Mouse (Mus musculus): ENCODE data around the gene Vapb. TPM values are rescaled to one million over a fixed set of nuclear protein-coding genes. Genes with fewer than 3 reads are reported as not detected.

The Vapb gene
- total RNA-seq, 2 experiments from 2014 or later: 103 to 120 TPM

- DNase-seq (ENCODE audit: extremely low spot score in 1 of 2, low spot score in 1 of 2): no peak
Measured at GRCm38 (mm10) chr2:173826287-173826686, 89.0 kb downstream of the Vapb start.

- no peak for DNase-seq (ENCODE audit: extremely low spot score in 1 of 2, low spot score in 1 of 2)
Measured at GRCm38 (mm10) chr2:173827228-173827627, 89.9 kb downstream of the Vapb start.

- no peak for DNase-seq (ENCODE audit: extremely low spot score in 1 of 2, low spot score in 1 of 2)
Measured at GRCm38 (mm10) chr2:173828134-173828533, 90.8 kb downstream of the Vapb start.

- no peak for DNase-seq (ENCODE audit: extremely low spot score in 1 of 2, low spot score in 1 of 2)
Measured at GRCm38 (mm10) chr2:173832828-173833492, 95.6 kb downstream of the Vapb start.

Small RNA genes lying within 50 kb of the gene (microRNA-seq; reads per million reads assigned to microRNA genes)
- 0 reads per million in 2 experiments for gene Mir6340

Other genes with a start within 250 kb of the Vapb start
- not detected for gene 1700021F07Rik, start 214.9 kb upstream of the Vapb start, total RNA-seq (2021)
- gene Ankrd60, start 159.1 kb upstream of the Vapb start, total RNA-seq (2021): not detected
- gene Rab22a, start 77.8 kb upstream of the Vapb start, total RNA-seq (2021): 10 to 100 TPM; 25.9 to 26.4 TPM
- not detected for gene 1700010B08Rik, start 18.1 kb upstream of the Vapb start, total RNA-seq (2021)

Measured in layer of hippocampus, postnatal 25 days (tissue).